Comparison of ENCODE assay signal across 8 mouse cellular contexts in the genomic region with DNA sequence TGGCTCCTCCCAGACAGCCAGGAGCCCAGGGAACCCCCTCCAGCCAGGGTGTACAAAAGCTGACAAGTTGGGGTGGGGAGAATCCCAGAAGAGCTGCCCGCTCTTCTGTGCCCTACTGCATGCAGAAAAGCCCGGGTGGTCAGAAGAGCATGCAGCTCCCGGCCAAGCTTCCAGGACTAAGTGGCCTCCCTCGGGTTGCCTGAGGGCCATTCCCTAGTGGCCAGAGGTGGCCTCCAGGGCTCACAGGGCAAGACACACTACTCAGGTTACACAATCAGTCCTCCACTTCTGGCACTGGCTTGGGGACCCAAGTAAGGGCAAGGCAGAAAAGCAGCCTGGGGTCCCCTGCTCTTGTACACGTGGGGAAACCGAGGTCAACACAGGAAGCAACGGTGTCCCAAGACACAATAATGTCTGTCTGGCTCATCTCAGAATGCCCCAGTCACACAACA. TPM values are rescaled to one million over a fixed set of nuclear protein-coding genes. Genes with fewer than 3 reads are reported as not detected.
DNase-seq lines count a peak whose midpoint lies in the region; ATAC-seq lines count a peak whose summit lies in the region.

No protein-coding gene starts in this region.

- H3K36me3 ChIP-seq in kidney, embryonic 16.5 days (ENCODE audit: insufficient read depth, low read length) = no peaks in the 10 kb centered on the region
- peaks cover 7% of the 10 kb centered on the region; the same call in 1 of the 2 replicates for H3K36me3 ChIP-seq in embryonic facial prominence, embryonic 10.5 days (replicated peaks)
- no peaks in the 10 kb centered on the region for H3K36me3 ChIP-seq in hindbrain, embryonic 16.5 days (ENCODE audit: control insufficient read depth, insufficient read depth, low read length)
- no peaks in the 10 kb centered on the region for H3K36me3 ChIP-seq in midbrain, embryonic 16.5 days (ENCODE audit: control insufficient read depth, insufficient read depth, low read length)

- no peaks in the 10 kb centered on the region for H3K27me3 ChIP-seq in kidney, embryonic 16.5 days (ENCODE audit: insufficient read depth, low read length)
- 0 out of 2 replicates have a peak, but pooled peaks cover 9% of the 10 kb centered on the region for H3K27me3 ChIP-seq in embryonic facial prominence, embryonic 10.5 days (replicated peaks; ENCODE audit: low read depth, poor library complexity, severe bottlenecking)
- no peaks in the 10 kb centered on the region for H3K27me3 ChIP-seq in hindbrain, embryonic 16.5 days (replicated peaks; ENCODE audit: control insufficient read depth, insufficient read depth, low read length)
- no peaks in the 10 kb centered on the region for H3K27me3 ChIP-seq in midbrain, embryonic 16.5 days (ENCODE audit: control insufficient read depth, insufficient read depth, low read depth, low read length)

- DNase-seq in kidney, adult 18-20 months = no peak
- DNase-seq in embryonic facial prominence, embryonic 10.5 days (ENCODE audit: low spot score) = peak; percentile 50
- DNase-seq in urinary bladder, postnatal 10 days (ENCODE audit: low spot score) = no peak
- DNase-seq in gastrocnemius, adult 8-10 months (ENCODE audit: low spot score in 2 of 2) = no peak
- no peak for DNase-seq in frontal cortex, postnatal 14 days (ENCODE audit: low spot score in 2 of 2)

- WGBS in kidney, embryonic 16.5 days = 14% methylated on average over 7 of the region's 7 CpGs
- WGBS in embryonic facial prominence, embryonic 10.5 days = 9% methylated on average over 7 of the region's 7 CpGs
- WGBS in hindbrain, embryonic 16.5 days = 15% methylated on average over 7 of the region's 7 CpGs
- WGBS in midbrain, embryonic 16.5 days = 18% methylated on average over 7 of the region's 7 CpGs

- H3K4me2 ChIP-seq in kidney, embryonic 16.5 days (replicated peaks; ENCODE audit: low read depth, low read length) = peak overlapping the region; percentile 96
- peak overlapping the region; percentile 85 for H3K4me2 ChIP-seq in hindbrain, embryonic 16.5 days (ENCODE audit: low read length)
- H3K4me2 ChIP-seq in midbrain, embryonic 16.5 days (ENCODE audit: low read length) = peak overlapping the region; percentile 87

- no peak for ATAC-seq in kidney, embryonic 16.5 days (ENCODE audit: low FRiP score, low TSS enrichment)
- ATAC-seq in hindbrain, embryonic 16.5 days = no peak
- no peak for ATAC-seq in midbrain, embryonic 16.5 days

- no peak overlapping the region for H3K27ac ChIP-seq in kidney, embryonic 16.5 days (ENCODE audit: low read length)
- H3K27ac ChIP-seq in embryonic facial prominence, embryonic 10.5 days (replicated peaks) = peak overlapping the region; percentile 91
- H3K27ac ChIP-seq in hindbrain, embryonic 16.5 days (ENCODE audit: low read depth, low read length) = peak overlapping the region; percentile 72
- no peak overlapping the region for H3K27ac ChIP-seq in midbrain, embryonic 16.5 days (ENCODE audit: low read length)

- no peaks in the 10 kb centered on the region for H3K9me3 ChIP-seq in kidney, embryonic 16.5 days (ENCODE audit: low read length)
- H3K9me3 ChIP-seq in embryonic facial prominence, embryonic 10.5 days = no peaks in the 10 kb centered on the region
- H3K9me3 ChIP-seq in hindbrain, embryonic 16.5 days (ENCODE audit: control insufficient read depth, low read length) = no peaks in the 10 kb centered on the region
- no peaks in the 10 kb centered on the region for H3K9me3 ChIP-seq in midbrain, embryonic 16.5 days (replicated peaks; ENCODE audit: control insufficient read depth, low read length, poor library complexity, severe bottlenecking)

- peak overlapping the region; percentile 47 for H3K9ac ChIP-seq in kidney, embryonic 16.5 days (replicated peaks; ENCODE audit: low read length)
- no peak overlapping the region for H3K9ac ChIP-seq in hindbrain, embryonic 16.5 days (ENCODE audit: low read depth, low read length)
- H3K9ac ChIP-seq in midbrain, embryonic 16.5 days (ENCODE audit: low read depth, low read length) = no peak overlapping the region

- peak overlapping the region; percentile 75 for H3K4me3 ChIP-seq in kidney, embryonic 16.5 days (ENCODE audit: low read length)
- peak overlapping the region; percentile 74 for H3K4me3 ChIP-seq in embryonic facial prominence, embryonic 10.5 days
- H3K4me3 ChIP-seq in hindbrain, embryonic 16.5 days (ENCODE audit: low read length) = peak overlapping the region; percentile 74
- H3K4me3 ChIP-seq in midbrain, embryonic 16.5 days (ENCODE audit: low read depth, low read length) = peak overlapping the region; percentile 71

- H3K4me1 ChIP-seq in kidney, embryonic 16.5 days (ENCODE audit: insufficient read depth, low read length) = peaks cover 28% of the 10 kb centered on the region
- peaks cover 86% of the 10 kb centered on the region for H3K4me1 ChIP-seq in embryonic facial prominence, embryonic 10.5 days
- peaks cover 20% of the 10 kb centered on the region for H3K4me1 ChIP-seq in hindbrain, embryonic 16.5 days (ENCODE audit: control insufficient read depth, insufficient read depth, low read depth, low read length)
- peaks cover 16% of the 10 kb centered on the region for H3K4me1 ChIP-seq in midbrain, embryonic 16.5 days (ENCODE audit: control insufficient read depth, insufficient read depth, low read length)

RNA-seq across cellular contexts. Expression of a gene that starts 1.9 kb away (rescaled TPM):
- 15.7 and 17.8 TPM in 2 replicates for polyA plus RNA-seq in kidney, embryonic 16.5 days (2015; fragmentation: Nextera tagmentation; extraction: Ambion mirVana)
- 32.6 and 35.2 TPM in 2 replicates for polyA plus RNA-seq in embryonic facial prominence, embryonic 10.5 days (2016; fragmentation: Nextera tagmentation; extraction: Ambion mirVana)
- 27.3 and 32.5 TPM in 2 replicates for polyA plus RNA-seq in hindbrain, embryonic 16.5 days (2015; fragmentation: Nextera tagmentation; extraction: Ambion mirVana)
- polyA plus RNA-seq in midbrain, embryonic 16.5 days (2015; fragmentation: Nextera tagmentation; extraction: Ambion mirVana) = 19.3 and 22.0 TPM in 2 replicates
- total RNA-seq in gastrocnemius, adult 8-10 months (2022) = 1 to 10 TPM; 3.2 to 3.8 (median 3.4) TPM

Comparison
In these comparisons a context has a peak if more than half of its experiments do, and no peak if none do; other contexts are left out.
1. H3K27ac ChIP-seq: peak in embryonic facial prominence, embryonic 10.5 days (single experiment) and hindbrain, embryonic 16.5 days (single experiment); none in kidney, embryonic 16.5 days (single experiment) and midbrain, embryonic 16.5 days (single experiment).
2. Peak in every context shown above with its lines, with median percentiles within 50 percentile points of each other: H3K4me2 ChIP-seq and H3K4me3 ChIP-seq.